Mouse (Mus musculus): ENCODE results near the gene Krtap19-2.

Krtap19-2 gene

DNA sequence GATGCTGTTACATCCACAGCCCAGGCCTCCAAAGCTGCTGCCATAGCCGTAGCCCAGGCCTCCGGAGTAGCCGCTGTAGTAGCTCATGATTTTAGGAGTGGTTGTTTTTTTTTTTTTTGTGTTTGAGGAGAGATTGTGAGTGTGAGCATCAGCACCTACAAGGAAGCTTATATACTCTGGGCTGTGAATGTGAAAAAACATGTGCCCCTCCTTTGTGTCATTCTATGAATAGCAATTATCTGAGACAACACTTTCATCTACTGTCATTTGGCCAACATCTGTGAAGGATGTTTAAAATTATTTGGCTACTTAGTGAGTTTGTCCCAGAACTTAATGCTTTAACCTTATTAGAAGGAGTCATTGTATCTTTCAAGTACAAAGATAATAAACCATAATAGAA is at the start of gene Krtap19-2:
Krtap19-2 (minus strand) TSS at position 101 of the 400 bp plus-strand sequence.
- in situ Hi-C loops (cut with MboI; ENCODE audit: low sequenced_read_pairs): no loop called here

DNA sequence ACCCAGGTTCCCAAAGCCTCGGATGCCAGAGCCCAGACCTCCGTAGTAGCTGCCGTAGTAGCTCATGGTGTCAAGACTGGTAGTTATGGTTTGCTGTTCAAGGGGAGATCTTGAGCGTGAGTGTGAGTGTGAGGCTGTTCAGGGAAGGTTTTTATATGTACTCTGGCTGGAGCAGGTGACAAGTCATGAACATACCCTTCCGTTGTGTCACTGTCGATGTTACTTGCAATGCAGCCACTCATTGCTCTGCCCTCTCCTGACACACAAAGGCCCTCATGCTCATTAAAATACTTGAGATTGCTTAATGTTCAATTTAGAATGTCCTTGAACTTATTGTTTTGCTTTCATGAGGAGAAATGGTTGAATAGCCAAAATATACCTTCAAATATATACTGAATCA is 22.3 kb upstream of the Krtap19-2 start, which contains the start of gene Krtap19-5:
Krtap19-5 (minus strand) TSS at position 101 of the 400 bp plus-strand sequence.
- in situ Hi-C loops (cut with MboI; ENCODE audit: low sequenced_read_pairs): no loop called here

DNA sequence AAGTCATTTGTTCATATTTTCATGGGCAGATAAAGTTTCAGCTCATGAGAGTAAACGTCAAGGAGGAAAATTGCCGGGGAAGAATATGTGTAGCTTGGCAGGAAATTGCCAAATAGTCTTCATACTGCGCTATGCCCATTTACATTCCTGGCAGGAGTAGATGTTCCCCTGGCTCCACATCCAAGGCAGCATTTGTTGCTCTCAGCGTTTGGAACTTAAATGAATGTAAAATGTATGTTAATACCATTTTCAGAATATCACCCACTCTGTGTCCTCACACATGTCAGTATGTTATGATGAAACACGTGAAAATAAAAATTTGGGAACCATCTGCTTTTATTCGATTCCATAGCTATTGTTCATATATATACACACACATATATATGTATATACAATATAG is 12.8 kb upstream of the Krtap19-2 start:
- in situ Hi-C loops (cut with MboI; ENCODE audit: low sequenced_read_pairs): no loop called here

GRCm38 (mm10) chr16:88884989-88885388 is 10.9 kb upstream of the Krtap19-2 start, which contains the start of gene Krtap19-4:
Gene Krtap19-4, minus strand, starts transcription at chr16:88885089.
- in situ Hi-C loops (cut with MboI; ENCODE audit: low sequenced_read_pairs): no loop called here

GRCm38 (mm10) chr16:88877938-88878337 is 3.9 kb upstream of the Krtap19-2 start, which contains the start of gene Krtap19-3:
Gene Krtap19-3, minus strand, starts transcription at chr16:88878038.
- in situ Hi-C loops (cut with MboI; ENCODE audit: low sequenced_read_pairs): no loop called here

- in situ Hi-C loops (cut with MboI; ENCODE audit: low sequenced_read_pairs): no loop called here
Measured at GRCm38 (mm10) chr16:88869311-88869710, 4.8 kb downstream of the Krtap19-2 start, which contains the start of gene Krtap19-1. Gene Krtap19-1, minus strand, starts transcription at chr16:88869411.

DNA sequence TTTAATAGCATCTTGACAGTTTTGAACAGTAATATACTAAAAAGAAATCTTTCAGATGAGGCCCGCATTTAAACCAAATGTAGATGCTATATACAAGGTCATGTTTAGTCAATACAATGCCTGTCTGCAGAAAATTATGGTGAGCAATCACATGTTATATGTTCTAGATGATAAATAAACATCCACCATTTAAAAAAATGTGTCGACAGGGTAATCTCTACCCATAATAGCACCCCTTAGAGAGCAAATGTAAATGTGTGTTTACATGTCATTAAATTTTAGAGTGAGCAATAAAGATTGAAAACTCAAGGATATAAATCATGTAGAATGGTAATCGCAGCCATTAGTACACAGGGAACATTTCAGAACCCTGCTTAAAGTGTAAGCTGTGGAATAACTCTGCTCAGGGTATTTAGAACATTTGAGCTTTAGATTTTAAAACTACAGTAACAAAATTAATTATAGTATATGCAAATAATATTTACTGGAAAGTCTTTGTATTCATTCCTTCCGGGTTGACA is 9.1 kb downstream of the Krtap19-2 start:
- in situ Hi-C loops (cut with MboI; ENCODE audit: low sequenced_read_pairs): no loop called here

GRCm38 (mm10) chr16:88851450-88851849 is 22.6 kb downstream of the Krtap19-2 start:
- in situ Hi-C loops (cut with MboI; ENCODE audit: low sequenced_read_pairs): no loop called here

DNA sequence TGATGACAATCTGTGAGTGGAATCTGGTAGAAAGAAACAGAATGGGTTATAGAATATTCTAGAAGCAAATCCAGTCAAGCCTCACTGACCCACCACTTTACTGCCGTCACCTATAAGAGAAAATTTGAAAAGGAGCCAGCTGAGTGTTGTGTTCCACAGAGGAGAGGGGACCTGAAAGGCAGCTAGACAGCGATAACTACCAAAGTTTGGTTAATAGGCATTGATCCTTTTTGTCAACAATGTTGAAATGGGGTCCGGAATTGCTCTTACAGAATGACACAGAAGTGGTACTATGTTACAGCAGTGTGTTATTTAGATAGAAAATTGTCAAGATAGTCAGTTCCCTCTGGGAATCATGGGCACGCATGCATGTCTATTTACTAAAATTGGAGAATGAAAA is 25.5 kb downstream of the Krtap19-2 start:
- in situ Hi-C loops (cut with MboI; ENCODE audit: low sequenced_read_pairs): no loop called here

DNA sequence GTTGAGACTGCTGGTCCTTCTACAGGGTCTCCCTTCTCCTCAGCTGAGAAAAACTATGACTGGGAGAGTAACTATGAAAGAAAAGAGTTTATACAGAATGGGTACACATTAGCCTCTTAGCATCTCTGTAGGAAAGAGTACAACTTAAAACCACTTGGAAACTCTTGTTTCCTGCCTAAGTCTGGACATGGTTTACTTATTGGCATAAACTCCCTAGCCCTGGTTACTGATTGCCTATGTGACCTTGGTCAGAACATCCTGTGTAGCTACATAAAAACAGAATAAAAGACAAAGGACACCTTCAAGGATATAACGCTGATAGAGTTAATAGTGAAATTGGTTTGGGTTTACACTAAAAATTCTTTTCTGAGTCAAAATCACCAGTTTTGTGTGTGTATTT is 26.7 kb downstream of the Krtap19-2 start:
- in situ Hi-C loops (cut with MboI; ENCODE audit: low sequenced_read_pairs): no loop called here

DNA sequence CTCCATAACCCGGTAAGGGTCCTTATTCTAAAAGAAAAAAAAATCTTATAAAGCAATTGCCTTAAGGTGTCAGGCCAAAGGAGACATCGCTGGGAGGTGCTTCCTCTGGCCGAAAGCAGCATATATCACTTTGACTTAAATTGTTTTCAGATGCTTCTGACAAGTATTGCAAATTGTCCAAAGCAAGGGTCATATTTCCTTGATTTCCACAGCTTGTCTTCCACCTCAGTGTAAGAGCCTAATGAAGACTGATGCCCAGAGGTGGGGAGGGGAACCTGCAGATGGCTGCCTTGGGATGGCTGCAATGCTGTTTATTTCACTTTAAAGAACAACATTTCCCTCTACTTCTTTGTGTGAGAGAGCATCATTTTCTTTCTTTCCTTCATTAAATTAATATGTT is 47.1 kb downstream of the Krtap19-2 start:
- in situ Hi-C loops (cut with MboI; ENCODE audit: low sequenced_read_pairs): no loop called here

DNA sequence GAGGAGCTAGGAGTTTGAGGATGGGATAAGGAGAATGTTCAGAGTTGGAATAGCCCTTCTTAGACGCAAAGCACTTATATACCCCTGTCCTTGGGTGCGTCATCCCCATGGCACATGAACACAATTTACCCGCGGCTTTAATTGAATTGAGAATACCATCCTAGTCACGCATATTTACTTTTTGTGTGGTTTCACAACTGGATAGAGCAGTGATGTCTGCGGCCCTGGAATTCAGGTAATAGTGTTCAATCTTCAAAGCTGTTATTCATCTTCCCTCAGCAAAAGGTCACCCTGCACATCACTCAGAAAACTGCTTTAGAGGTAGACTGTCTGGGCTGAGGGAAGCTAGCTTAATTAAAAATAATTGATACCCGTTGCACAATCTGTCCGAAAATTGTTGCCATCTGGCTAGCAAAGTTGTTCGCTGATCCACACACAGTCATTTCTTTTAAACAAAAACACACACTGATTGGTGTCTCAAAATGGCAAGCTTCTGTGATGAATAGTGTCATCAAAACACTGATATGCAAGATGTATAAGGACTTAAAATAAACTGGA is 47.9 kb downstream of the Krtap19-2 start, which contains the start of gene Krtap14:
Krtap14 (minus strand) TSS at position 51 of the 558 bp plus-strand sequence.
- in situ Hi-C loops (cut with MboI; ENCODE audit: low sequenced_read_pairs): no loop called here

GRCm38 (mm10) chr16:88823736-88824135 is 50.3 kb downstream of the Krtap19-2 start:
- in situ Hi-C loops (cut with MboI; ENCODE audit: low sequenced_read_pairs): no loop called here
